Mouse (Mus musculus) activated CD4-positive, CD25-positive, alpha-beta regulatory T cell, adult 9 weeks (primary cell): ENCODE measurements around the gene Hist1h3f. TPM values are rescaled to one million over a fixed set of nuclear protein-coding genes. Genes with fewer than 3 reads are reported as not detected.

Source experiments
- polyA plus RNA-seq: library from polyadenylated mRNA; unstranded; fragments of 100-300 nt; shearing (Covaris generic); gene quantifications from one replicate; pipeline ENCODE4 v1.2.1, GENCODE M21; 2017

Hist1h3f gene
- polyA plus RNA-seq, 1 experiment from 2014 or later, result not detected

Other genes with a start within 250 kb of the Hist1h3f start
- gene Zfp322a, start 174.8 kb upstream of the Hist1h3f start, polyA plus RNA-seq, result 30.3 TPM
- gene Abt1, start 120.2 kb upstream of the Hist1h3f start, polyA plus RNA-seq, result 11.8 TPM
- gene Btn1a1, start 78.2 kb upstream of the Hist1h3f start, polyA plus RNA-seq, result not detected
- gene Btn2a2, start 55.2 kb upstream of the Hist1h3f start, polyA plus RNA-seq, result not detected
- 3.7 TPM for gene Hist1h4h, start 13.0 kb upstream of the Hist1h3f start, polyA plus RNA-seq
- not detected for gene Hist1h2af, start 10.1 kb upstream of the Hist1h3f start, polyA plus RNA-seq
- 0.77 TPM for gene Hist1h3g, start 8.6 kb upstream of the Hist1h3f start, polyA plus RNA-seq
- gene Hist1h2bh, start 660 bp upstream of the Hist1h3f start, polyA plus RNA-seq, result not detected
- gene Hist1h4f, start 7.6 kb downstream of the Hist1h3f start, polyA plus RNA-seq, result 0.90 TPM
- 0.50 TPM for gene Hist1h1d, start 9.2 kb downstream of the Hist1h3f start, polyA plus RNA-seq
- gene Hist1h3e, start 18.3 kb downstream of the Hist1h3f start, polyA plus RNA-seq, result 1.3 TPM
- gene Hist1h2ae, start 27.2 kb downstream of the Hist1h3f start, polyA plus RNA-seq, result 6.5 TPM
- gene Hist1h2bg, start 27.3 kb downstream of the Hist1h3f start, polyA plus RNA-seq, result 6.1 TPM
- gene Hist1h2bf, start 30.1 kb downstream of the Hist1h3f start, polyA plus RNA-seq, result 1.1 TPM
- gene Hist1h2ad, start 30.3 kb downstream of the Hist1h3f start, polyA plus RNA-seq, result not detected
- gene Hist1h3d, start 31.7 kb downstream of the Hist1h3f start, polyA plus RNA-seq, result not detected
- 40.6 TPM for gene Hist1h4d, start 37.5 kb downstream of the Hist1h3f start, polyA plus RNA-seq
- gene Hist1h2be, start 77.1 kb downstream of the Hist1h3f start, polyA plus RNA-seq, result 5.0 TPM
- 15.3 TPM for gene Hist1h1e, start 78.5 kb downstream of the Hist1h3f start, polyA plus RNA-seq
- gene Hist1h2ac, start 139.9 kb downstream of the Hist1h3f start, polyA plus RNA-seq, result 0.24 TPM
- 13.7 TPM for gene Hist1h2bc, start 140.1 kb downstream of the Hist1h3f start, polyA plus RNA-seq
- gene Hist1h1t, start 151.8 kb downstream of the Hist1h3f start, polyA plus RNA-seq, result not detected
- 4.1 TPM for gene Hist1h4c, start 154.4 kb downstream of the Hist1h3f start, polyA plus RNA-seq
- 0.76 TPM for gene Hfe, start 166.8 kb downstream of the Hist1h3f start, polyA plus RNA-seq
- gene Hist1h1c, start 194.8 kb downstream of the Hist1h3f start, polyA plus RNA-seq, result 15.9 TPM
- not detected for gene Hist1h3c, start 201.6 kb downstream of the Hist1h3f start, polyA plus RNA-seq
- gene Hist1h2bb, start 202.7 kb downstream of the Hist1h3f start, polyA plus RNA-seq, result 1.2 TPM
- 2.7 TPM for gene Hist1h2ab, start 207.1 kb downstream of the Hist1h3f start, polyA plus RNA-seq
- gene Hist1h3b, start 208.2 kb downstream of the Hist1h3f start, polyA plus RNA-seq, result not detected
- gene Hist1h4b, start 213.0 kb downstream of the Hist1h3f start, polyA plus RNA-seq, result 18.1 TPM
- not detected for gene Hist1h4a, start 217.2 kb downstream of the Hist1h3f start, polyA plus RNA-seq
- gene Hist1h3a, start 218.3 kb downstream of the Hist1h3f start, polyA plus RNA-seq, result 2.4 TPM
- 1.8 TPM for gene Hist1h1a, start 219.6 kb downstream of the Hist1h3f start, polyA plus RNA-seq
- gene Trim38, start 225.9 kb downstream of the Hist1h3f start, polyA plus RNA-seq, result not detected